Mouse (Mus musculus): ENCODE data around the gene Itga1.

Gene Itga1

DNA sequence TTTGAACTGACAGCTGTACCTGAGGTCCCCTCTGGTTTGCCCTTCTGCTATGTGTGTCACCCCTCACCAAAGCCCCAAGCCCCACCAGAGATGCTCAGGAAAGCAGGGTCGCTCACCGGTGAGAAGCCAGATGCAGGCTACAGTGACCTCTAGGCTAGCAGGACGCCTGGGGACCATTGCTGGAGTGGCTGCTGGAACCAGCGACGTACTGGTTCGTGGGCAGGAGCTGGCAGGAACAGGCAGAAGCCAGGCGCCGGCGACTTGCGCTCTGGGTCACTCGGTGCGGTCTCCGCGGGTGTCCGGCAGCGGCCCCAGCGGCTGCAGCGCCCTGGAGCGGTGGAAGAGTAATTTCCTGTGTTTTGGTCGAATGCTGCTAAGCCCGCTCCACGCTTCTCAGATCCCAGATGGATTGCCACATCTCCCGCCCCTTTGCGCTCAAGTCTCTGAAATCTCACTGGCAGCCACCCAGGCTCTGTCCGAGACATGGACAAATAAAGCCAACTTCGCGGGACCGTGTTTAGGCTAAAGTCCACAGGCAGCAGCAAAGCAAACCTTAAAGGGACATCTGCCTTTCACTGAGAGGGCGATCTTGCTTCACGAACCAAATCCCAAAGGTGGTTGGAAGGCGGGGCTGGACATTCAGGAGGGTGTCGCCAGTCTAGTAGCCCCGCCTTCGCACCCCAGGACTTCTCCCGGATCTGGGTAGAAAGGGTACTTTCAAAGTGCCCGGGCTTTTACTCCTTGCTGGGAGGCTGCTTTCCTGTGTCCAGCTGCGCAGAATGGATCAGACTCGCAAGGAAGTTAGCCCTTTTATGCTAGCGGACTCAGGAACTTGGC is at the start of gene Itga1, which contains the start of gene Gm49395:
Gene Itga1, minus strand, starts transcription at position 610 of the 837 bp plus-strand sequence.
Gene Gm49395, minus strand, starts transcription at position 567 of the 837 bp plus-strand sequence.
- peak; percentile 80 for DNase-seq (ENCODE audit: low read depth)

DNA sequence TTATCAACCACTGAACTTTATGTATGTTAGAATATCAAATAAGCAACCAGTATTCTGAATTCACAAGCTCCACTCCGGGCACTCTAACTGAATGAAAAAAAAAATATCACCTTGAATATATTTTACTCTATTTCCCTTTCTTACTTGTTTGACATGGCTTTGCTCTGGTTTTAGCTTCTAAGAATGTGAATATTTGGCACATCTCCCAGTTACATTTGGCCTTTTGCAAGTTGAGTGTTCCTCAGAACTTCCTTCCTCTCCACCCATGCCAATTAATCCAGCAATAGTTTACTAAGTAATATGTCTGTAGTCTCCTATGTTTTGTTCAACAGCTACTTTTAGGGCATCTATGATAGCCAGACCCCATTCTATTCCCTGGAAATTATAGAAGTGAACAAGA is 48.8 kb upstream of the Itga1 start:
- DNase-seq (ENCODE audit: low read depth) = no peak

DNA sequence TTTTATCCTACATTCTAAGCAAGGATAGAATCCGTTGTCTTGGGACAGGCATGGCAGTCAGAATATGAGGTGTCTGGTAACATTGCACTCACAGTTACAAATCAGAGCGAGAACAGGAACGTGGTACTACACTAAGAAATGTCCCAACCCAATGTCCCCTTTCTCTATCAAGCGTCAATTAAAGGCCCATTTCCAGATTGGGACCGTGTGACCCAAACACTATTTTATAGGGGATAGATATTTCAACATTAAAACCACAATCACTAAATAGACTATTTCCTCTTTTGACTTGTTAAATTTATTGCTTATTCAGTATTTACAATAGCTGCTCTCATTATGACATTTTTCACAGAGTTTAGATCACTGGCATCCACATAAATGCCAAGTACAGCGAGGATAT is 48.1 kb upstream of the Itga1 start:
- no peak for DNase-seq (ENCODE audit: low read depth)

DNA sequence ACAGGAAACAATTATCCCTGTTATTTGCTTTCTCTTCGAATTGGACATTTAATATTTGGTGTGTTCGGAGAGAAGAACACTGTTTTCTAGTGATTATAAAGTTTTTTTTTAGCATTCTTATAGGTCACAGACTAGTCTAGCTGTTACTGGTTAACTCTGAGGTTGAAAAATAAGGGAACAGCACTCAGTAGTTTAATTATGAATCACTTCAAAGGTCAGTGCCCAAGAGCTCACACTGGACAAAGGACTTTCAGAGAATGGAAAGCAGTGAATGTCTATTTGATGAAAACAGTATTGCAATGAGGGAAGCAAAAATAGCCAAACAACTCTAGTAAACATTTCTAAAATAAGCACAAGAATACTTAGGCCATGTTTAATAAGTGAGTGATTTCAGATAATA is 41.8 kb upstream of the Itga1 start:
- no peak for DNase-seq (ENCODE audit: low read depth)

DNA sequence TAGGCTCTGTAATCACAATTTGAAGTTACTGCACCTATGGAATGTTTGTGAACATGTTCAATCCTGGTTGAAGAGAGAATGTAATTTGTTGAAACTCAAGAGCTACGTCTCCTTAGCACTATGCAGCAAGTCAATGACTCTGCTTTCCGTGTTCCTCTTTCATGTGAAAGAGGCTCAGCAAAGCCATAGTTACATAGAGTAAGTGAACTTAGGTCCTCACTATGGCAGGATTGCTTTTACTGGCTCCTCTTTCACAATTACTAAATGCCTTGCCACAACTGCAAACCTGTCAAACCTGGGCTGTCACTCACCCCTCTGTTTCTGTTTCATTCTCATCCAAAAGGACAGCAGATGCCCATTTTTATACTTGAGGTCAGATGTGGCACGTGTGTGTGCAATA is 40.3 kb upstream of the Itga1 start:
- no peak for DNase-seq (ENCODE audit: low read depth)

DNA sequence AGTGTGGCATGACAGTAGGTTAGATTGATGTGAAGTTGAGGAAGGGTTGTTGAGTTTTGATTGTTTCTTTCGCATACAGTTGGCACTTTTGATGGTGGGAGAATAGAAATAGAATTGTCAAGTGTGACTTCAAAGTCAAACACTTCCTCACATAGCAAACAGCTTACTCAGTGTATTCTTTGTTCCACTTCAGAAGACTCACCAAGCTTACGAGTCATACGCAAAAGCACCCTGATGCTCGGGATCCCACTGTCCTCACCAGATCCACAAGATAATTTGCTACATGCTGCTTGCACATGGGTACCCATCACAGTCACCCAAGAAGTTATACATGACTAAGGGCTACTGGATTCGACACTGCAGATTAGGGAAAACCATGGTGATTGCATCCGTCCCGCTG is 36.7 kb upstream of the Itga1 start:
- no peak for DNase-seq (ENCODE audit: low read depth)

DNA sequence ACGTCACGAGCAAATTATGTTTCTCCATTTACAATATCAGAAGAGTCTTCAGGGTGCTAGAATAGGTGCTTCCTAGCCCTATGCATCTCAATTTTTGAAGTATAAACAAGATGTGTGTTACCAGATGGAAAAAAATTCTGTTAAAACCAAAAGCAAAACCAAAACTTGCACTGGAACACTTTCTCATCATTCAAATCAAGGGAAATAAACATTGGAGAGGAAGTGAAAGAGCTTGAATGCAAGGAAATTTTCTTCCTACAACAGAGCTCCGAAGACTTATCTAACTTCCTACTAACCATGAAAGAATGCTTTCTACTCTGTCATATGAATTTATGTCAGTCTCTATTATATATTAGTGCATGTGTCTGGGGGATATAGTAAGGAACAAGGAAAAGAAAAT is 35.0 kb upstream of the Itga1 start:
- DNase-seq (ENCODE audit: low read depth) = no peak

DNA sequence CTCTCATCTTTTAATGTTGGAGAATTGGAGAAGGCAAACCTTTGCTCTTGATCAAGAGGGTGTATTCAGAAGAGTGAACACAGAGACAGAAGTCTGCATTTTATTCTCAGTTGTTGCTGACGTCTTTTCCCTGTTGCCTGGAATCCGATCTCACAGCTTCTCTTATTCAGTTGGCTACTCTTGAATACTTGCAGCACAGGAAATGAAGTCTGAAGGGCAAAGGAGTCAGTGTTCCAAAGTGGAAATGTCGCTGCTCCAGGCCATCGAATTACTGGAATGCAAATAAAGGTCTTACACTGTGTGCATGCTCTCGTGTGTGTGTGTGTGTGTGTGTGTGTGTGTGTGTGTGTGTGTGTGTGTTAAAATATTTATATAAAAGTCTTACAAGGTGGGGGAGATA is 30.7 kb upstream of the Itga1 start:
- no peak for DNase-seq (ENCODE audit: low read depth)

DNA sequence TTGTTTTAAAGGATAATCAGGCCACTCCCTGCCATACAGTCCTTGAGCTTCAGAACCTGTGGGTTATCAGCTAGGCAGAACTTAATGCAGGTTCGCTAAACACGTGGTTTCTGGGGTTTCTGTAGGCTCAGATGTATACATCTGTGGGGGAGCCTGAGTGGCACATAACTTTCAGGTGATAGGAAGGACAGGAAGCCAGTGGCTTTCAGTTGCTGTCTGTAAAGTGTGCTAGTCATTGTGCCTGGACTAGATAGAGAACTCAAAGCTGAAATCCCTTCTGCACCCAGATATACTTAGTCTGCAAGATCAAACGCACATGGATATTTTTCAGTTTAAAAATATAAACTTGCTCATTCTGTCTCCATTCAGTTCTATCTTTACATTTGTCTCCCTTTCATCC is 29.6 kb upstream of the Itga1 start:
- DNase-seq (ENCODE audit: low read depth) = no peak

DNA sequence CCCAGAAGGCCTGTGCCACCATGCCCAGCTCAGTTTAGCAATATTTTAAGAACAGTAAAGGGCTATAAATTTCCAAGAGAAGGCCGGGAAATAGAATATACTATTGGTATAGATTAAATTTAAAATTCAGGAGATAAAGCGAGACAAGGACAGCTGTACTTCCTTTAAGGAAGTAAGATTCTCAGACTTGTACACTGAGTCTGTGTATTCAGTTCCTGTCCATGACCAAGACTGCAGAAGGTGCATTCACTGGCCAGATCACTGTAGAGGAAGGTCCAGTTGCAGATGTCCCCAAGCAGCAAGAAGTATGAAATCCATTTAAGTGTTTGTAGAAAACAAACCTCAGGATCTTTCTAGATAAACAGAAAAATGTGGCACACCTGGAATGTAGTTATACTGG is 28.3 kb upstream of the Itga1 start:
- no peak for DNase-seq (ENCODE audit: low read depth)

DNA sequence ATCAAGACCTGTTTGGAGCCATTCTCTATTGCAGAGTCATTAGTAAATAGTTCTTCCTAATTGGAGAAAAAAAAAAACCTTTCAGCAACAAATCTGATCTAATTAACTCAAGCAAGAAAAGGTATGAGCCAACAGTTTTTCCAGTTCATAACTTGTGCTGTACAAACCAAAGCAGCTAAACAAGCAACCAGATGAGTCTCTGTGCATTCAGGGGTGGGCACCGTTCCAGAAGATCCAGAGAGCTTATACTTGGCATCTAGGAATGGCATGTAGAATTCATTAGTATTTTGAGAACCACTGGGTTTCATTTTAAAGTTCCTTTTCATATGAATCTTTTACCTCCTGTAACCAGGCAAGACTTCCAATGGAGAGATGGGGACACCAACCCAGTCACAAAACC is 26.1 kb upstream of the Itga1 start:
- no peak for DNase-seq (ENCODE audit: low read depth)

DNA sequence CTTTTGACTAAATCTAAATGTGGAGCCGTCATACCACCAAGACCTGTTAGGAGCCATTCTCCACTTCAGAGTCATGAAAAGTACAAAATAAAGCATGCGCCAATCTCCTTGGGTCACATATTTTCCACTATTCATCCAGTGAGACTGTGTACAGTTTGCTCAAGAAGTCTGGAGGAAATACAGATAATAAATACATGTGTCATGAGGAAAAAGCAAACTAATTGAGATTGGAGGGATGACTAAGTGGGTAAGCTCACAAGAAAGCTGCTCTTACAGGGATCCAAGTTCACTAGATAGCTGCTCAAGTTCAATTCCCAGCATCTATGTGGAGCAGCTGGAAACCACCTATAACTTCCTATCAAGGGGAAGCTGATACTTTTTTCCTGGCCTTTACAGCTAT is 24.8 kb upstream of the Itga1 start:
- no peak for DNase-seq (ENCODE audit: low read depth)

DNA sequence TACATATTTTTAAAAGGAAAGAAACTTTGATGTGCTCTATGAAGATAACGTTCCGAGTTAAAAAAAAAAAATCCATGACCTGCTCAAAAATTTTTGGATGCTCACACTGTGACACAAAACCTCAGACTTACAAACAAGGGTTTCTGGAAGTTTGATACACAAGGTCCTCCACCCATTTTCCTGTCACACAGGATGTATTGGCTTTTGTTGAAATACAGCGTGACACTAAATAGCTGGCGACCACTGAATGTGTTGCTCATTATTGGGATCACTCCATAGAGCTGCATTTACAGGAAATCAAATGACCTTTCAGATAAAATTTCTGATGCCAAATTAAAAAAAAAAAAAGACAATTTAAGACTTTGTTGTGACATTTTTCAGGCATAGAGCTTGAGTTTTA is 23.4 kb upstream of the Itga1 start:
- DNase-seq (ENCODE audit: low read depth) = no peak

DNA sequence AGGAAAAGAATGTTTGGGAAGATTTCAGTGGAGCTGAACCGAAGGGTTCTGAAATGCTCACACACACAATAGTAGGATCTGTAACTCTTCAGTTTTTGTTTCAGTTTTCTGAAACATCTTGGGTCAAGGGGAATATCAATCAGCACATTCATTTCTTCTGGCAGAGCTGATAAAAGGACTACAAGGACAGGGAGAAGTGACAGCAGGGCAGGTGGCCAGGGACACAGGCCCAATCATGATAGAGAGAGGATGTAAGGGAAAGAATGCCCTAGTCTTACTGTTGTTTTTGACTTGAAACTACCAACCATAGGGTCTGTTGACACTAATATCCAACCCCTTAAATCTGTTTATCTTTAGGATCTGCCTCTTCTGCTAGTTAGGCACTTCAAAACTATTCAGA is 22.8 kb upstream of the Itga1 start:
- DNase-seq (ENCODE audit: low read depth) = no peak

DNA sequence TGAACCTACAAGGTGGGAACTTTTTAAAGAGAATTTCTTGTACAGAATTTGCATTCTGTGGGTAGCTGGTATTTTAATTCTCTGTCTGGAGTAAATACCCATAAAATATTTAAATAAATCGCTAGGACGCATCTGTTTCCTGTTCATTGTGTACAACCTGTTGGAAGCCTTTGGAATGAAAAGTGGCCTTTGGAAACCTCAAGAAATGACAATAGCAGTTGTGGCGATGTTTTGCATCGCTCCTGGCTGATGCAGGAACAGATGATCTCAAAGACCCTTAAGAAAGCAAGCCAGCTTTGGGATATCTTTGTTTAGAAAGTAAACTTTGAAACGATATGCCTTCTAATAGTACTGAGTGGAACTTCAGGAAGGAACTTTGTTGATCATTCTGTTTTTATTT is 17.0 kb upstream of the Itga1 start:
- DNase-seq (ENCODE audit: low read depth) = no peak

DNA sequence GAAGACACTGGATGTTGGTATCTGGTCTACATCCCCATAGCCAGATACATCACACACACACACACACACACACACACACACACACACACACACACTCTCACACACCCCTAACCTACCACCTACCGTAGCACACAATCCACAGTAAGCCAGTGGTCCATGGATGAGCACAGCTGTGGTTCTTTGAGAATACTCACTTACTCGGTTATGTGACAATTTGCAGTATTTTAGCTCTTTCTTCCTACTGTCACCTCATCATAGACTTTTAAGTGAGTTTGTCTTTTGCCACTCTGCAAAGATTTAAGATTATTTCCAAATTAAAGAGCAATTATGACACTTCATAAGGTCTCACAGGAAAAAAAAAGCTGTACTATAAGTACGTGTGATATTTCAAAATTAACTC is 16.4 kb upstream of the Itga1 start:
- DNase-seq (ENCODE audit: low read depth) = no peak

DNA sequence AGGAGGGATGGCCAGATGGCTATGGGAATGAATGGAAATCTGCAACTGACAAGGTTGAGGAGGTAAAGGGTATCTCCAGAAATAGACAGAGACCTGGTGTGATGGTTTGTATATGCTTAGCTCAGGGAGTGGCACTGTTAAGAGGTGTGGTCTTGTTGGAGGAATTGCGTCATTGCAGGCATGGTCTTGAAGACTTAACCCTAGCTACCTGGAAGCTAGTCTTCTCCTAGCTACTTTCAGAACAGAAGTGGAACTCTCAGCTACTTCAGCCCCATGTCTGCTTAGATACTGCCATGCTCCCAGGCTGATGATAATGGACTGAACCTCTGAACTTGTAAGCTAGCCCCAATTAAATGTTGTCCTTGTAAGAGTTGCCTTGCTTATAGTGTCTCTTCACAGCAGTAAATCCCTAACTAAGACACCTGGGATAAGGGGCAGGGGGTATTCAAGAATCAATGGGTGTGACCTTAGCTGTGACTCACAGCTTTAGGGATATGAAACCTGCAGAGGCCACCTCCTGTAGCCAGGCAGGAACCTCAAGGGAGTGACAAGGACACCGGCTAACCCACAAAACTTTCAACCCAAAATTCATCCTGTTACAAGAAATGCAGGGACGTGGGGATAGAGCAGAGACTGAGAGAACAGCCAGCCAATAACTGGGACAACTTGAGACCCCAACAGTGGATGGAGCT is 15.3 kb upstream of the Itga1 start:
- DNase-seq (ENCODE audit: low read depth) = no peak

DNA sequence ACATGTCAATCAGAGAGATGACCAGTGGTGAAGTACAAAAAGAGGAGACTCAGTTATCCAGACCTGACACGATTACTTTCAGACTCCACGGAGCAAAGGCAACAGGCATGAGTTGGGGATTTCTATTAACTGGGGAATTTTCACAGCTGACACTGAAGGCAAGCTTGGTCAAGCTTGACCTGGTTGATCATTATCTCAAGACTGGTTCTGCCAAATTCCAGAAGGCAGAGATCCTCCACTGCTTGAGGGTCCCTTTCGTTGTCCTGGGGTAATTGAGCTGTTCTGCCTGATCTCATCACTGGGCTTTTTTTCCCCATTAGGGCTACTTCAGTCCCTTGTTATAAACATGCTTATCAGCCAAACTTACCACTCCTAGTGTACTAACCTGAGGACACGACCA is 7.9 kb upstream of the Itga1 start:
- no peak for DNase-seq (ENCODE audit: low read depth)

DNA sequence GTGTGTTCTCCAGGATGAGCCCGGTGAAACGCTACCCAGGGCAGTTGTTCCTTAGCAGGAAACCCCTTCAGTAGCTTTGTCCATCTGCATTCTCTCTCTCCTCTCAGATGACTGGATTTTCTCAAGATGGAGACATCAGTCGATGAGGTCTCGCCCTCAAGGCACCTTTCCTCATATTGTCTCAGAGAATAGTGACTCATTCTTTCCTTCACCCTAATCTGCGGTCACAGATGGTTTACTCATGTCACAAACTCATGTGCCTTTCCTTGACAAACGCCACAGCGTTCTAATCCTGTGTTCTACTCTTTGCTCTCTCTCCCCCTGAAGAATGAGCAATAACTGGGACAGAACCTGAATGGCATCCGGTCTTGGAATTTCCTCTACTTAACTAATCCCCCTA is 5.7 kb upstream of the Itga1 start:
- DNase-seq (ENCODE audit: low read depth) = no peak

DNA sequence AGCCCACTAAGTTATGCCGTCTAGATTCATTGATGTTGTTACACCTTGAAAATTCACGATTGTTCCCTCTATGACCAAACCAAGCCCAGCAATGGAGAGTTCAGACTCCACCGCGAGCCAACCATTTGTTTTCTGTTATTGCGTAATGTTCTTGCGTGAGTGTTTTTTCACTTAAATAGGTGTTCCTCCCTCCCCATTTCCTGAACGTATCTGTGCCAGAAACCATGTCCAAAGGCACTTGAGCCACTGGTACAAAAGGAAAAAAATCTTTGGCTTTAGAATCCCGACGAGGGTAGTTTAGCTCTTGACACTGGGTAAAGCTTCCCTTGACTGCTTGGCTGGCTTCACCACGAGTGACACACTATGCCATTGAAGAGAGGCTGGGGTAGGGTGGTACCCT is 4.4 kb upstream of the Itga1 start:
- peak; percentile 53 for DNase-seq (ENCODE audit: low read depth)

DNA sequence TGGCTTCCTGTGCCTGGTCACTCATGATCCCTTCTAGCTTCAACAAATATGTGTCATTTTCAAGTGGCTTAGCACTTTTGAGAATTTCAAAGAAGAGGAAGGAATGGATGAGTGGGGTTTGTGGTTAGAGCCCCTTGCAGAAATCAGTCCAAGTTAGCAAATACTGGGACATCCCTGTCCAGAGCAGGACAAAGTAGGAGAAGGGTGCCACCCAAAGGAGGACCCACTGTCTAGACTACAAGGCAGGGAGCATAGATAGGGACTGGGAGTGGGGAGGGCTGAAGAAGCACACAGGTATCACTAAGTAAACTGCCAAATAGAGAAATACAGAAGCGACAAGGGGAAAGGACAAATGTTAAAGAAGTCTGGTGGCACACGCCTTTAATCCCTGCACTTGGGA is 990 bp upstream of the Itga1 start:
- no peak for DNase-seq (ENCODE audit: low read depth)

DNA sequence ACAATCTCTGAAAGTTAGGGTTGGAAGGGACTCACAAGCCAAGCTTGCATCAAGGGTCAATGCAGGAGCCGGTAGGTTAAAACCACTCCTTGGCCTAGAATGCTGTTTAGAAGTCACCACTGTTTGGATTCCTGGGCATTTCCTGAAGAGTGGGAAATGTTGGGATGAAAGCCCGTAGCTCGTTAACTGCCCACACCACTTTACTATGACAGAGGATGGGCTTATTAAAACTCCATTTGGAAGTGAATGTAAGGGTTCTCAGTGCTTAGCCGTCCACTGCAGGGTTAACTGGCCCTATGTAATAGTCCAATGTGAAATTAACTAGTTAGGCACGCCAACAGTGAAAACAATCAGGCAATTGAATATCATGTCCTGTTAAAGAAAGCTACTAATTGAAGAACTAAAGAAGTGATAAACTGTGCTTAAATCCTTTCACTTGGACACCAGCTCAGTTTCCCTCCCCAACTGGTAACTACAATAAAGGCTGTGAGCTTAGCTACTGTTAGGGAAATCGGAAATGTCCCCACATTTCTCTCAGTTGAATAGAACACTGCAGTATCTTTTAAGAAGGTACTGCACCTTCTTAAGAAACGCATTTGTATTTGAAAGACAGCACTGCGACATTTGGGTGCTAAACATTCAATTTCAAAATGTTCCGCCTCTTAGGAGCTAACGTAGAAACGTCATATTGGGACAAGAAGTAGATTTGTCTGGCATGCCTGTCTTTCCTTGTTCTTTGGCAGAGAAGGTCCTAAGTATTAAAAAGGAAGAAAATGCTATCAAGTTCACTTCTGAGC is 1.2 kb downstream of the Itga1 start:
- no peak for DNase-seq (ENCODE audit: low read depth)

DNA sequence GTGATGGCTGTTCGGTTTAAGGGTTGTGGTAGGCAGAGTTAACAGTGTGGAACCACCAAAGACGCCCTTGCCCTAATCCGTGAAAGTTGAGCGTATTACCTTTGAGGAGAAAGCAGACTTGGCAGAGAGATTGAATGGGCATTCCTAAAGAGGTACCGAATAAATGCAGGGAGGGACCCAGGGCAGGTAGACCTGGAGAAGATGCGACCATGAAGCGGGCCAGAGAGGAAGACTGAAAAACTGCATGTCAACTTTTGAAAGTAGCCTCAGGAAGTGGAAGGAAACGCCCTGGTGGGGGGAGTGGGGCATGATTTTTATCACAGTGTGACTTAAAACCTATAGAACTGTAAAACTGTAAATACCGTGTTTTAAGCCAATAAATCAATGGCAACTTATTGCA is 2.4 kb downstream of the Itga1 start:
- no peak for DNase-seq (ENCODE audit: low read depth)
